Mouse (Mus musculus) ES-E14 (cell line): Measurements from ENCODE around the gene 6030458C11Rik. TPM values are rescaled to one million over a fixed set of nuclear protein-coding genes. Genes with fewer than 3 reads are reported as not detected.

Experiments used
- DNase-seq: peaks from one replicate; pipeline ENCODE4 v3.0.0-alpha.2; 2013; ENCODE audit warnings: low read depth, low spot score
- H3K27ac ChIP-seq: 2 replicates; pipeline ENCODE4 v1.5.1; 2012; ENCODE audit warnings: low read depth, mild to moderate bottlenecking, low read length, moderate library complexity, mixed read lengths; ENCODE audit not compliant: poor library complexity, insufficient read depth, severe bottlenecking
- H3K36me3 ChIP-seq: 2 replicates; pipeline ENCODE4 v1.6.1; 2012; ENCODE audit warnings: mild to moderate bottlenecking, low read length, moderate library complexity, mixed read lengths; ENCODE audit not compliant: control insufficient read depth, poor library complexity, insufficient read depth, severe bottlenecking
- H3K4me1 ChIP-seq, 2 experiments: fragments of 150-350 bp in 1 of 2; sonication (generic) in 1 of 2; 2 replicates each; pipeline ENCODE4 v1.6.1; 2012; ENCODE audit warnings: low read length in 2 of 2, mild to moderate bottlenecking in 1 of 2, mixed read lengths in 1 of 2; ENCODE audit not compliant: control insufficient read depth in 2 of 2, insufficient read depth in 2 of 2, poor library complexity in 1 of 2
- H3K4me3 ChIP-seq, 2 experiments: fragments of 150-350 bp in 1 of 2; sonication (generic) in 1 of 2; 2 replicates each; pipeline ENCODE4 v1.5.1; 2012; ENCODE audit warnings: low read length in 2 of 2, low read depth in 1 of 2, mild to moderate bottlenecking in 1 of 2, mixed read lengths in 1 of 2; ENCODE audit not compliant: insufficient read depth in 1 of 2, poor library complexity in 1 of 2, severe bottlenecking in 1 of 2
- H3K9ac ChIP-seq: 2 replicates; pipeline ENCODE4 v1.6.1; 2012; ENCODE audit warnings: low read depth, mild to moderate bottlenecking, low read length, mixed read lengths; ENCODE audit not compliant: poor library complexity, insufficient read depth, severe bottlenecking
- H3K9me3 ChIP-seq: fragments of 150-350 bp; sonication (generic); 2 replicates; pipeline ENCODE4 v1.6.1; 2012; ENCODE audit warnings: low read depth, mild to moderate bottlenecking, low read length; ENCODE audit not compliant: control insufficient read depth, insufficient read depth
- CHD2 ChIP-seq: IDR thresholded peaks from 2 replicates; pipeline ENCODE4 v1.6.1; 2014; ENCODE audit warnings: mild to moderate bottlenecking, low read depth, low read length, inconsistent platforms
- HCFC1 ChIP-seq: IDR thresholded peaks from 2 replicates; pipeline ENCODE4 v1.6.1; 2012; ENCODE audit warnings: low read length, inconsistent platforms, borderline replicate concordance; ENCODE audit not compliant: insufficient read depth
- MAFK ChIP-seq: IDR thresholded peaks from 2 replicates; pipeline ENCODE4 v1.6.1; 2014; ENCODE audit warnings: mild to moderate bottlenecking, low read depth, low read length, inconsistent platforms; ENCODE audit not compliant: insufficient read depth
- ZC3H11A ChIP-seq: IDR thresholded peaks from 2 replicates; pipeline ENCODE4 v1.6.1; 2012; ENCODE audit warnings: low read depth, mild to moderate bottlenecking, inconsistent platforms, low read length, borderline replicate concordance
- ZNF384 ChIP-seq: IDR thresholded peaks from 2 replicates; pipeline ENCODE4 v1.6.1; 2012; ENCODE audit warnings: low read depth, low read length, inconsistent platforms
- in situ Hi-C, 2 experiments: fragments of 600-800 bp; cut with MboI; formaldehyde crosslinking; loops; one replicate each; pipeline ENCODE4 v1.15.1; 2025; ENCODE audit warnings: low sequenced_read_pairs in 2 of 2, inconsistent platforms in 1 of 2; ENCODE audit not compliant: unreplicated experiment in 2 of 2
- total RNA-seq: library from RNA; depleted of rRNA; stranded (reverse); fragments of 300-350 nt; gene quantifications from 2 replicates; pipeline ENCODE4 v1.2.3, GENCODE M21; 2012; rRNA removed

Gene 6030458C11Rik
- total RNA-seq, 1 experiment: 26.4 TPM

DNA sequence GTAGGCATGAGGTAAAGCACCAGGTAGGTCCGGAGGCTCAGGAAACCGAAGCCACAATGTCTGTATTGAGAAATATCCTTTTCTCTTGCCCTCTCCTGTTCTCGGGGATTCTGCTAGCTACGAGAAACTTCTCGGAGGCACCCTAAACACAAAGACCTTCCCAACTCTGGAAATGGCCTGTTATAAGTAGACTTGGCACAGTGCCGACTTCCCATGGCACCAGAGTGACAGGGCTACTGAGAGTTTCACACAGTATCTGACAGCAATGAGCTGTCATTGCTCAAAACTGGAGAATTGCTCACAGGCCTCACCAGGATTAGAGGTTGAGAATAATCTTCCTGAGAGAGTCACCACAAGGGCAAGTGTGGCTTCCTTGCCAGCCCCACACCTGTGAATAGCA is 63.7 kb downstream of the 6030458C11Rik start:
- H3K27ac ChIP-seq: no peak overlapping the region
- no peak overlapping the region for H3K4me3 ChIP-seq
- DNase-seq: no peak
- H3K4me1 ChIP-seq: no peaks in the 10 kb centered on the region
- no peaks in the 10 kb centered on the region for H3K9me3 ChIP-seq
- no peaks in the 10 kb centered on the region for H3K36me3 ChIP-seq
- H3K9ac ChIP-seq: no peak overlapping the region
- TF ChIP-seq ZNF384 (no peak), ZC3H11A (no peak), HCFC1 (no peak), MAFK (no peak), CHD2 (no peak)
- in situ Hi-C loops: no loop called here

GRCm38 (mm10) chr15:12758461-12758860 is 66.0 kb downstream of the 6030458C11Rik start:
- TF ChIP-seq ZC3H11A: no peak
- Histone ChIP-seq H3K9me3 (no peaks in the 10 kb centered on the region), H3K9ac (no peak overlapping the region), H3K4me3 (no peak overlapping the region), H3K27ac (no peak overlapping the region), H3K4me1 (no peaks in the 10 kb centered on the region), H3K36me3 (no peaks in the 10 kb centered on the region)
- in situ Hi-C loops: no loop called here
- DNase-seq: no peak

Other genes starting within 250 kb of the 6030458C11Rik start
- gene Pdzd2, start 84.7 kb downstream of the 6030458C11Rik start, total RNA-seq: 6.3 and 8.0 TPM in 2 replicates
- 46.7 and 48.2 TPM in 2 replicates for gene Drosha, start 166 bp upstream of the 6030458C11Rik start, total RNA-seq